In the genomic region with DNA sequence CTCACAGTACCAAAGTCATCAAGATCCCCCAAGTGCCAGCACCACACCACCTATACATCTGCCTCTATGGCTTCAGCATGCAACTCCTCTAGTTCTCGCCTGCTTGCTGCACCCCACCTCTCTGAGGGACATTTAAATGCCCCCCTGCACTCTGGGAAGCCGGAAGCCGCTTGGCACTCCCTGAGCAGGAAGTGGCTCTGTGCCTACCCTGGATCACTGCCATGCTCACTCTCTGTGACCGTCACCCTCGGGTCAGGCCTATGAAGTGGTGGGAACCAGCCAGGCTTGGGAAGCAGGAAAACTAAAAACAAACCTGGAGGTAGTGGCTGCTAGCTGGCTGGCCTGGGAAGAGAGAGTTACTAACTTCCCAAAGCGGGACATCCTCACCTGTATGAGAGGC, we compare ENCODE assay signal across 9 mouse cellular contexts.
DNase-seq lines count a peak whose midpoint lies in the region; ATAC-seq and TF ChIP-seq lines count a peak whose summit lies in the region.
"Had no signal": no experiment of that assay in that cellular context is flagged by ENCODE, and none has a peak within 500 bp of the region (broad histone marks: within the 10 kb centered on the region; RNA-seq: fewer than 3 reads in every experiment).

No protein-coding gene starts in this region.

- no peak overlapping the region for H3K4me2 ChIP-seq in limb, embryonic 13.5 days (replicated peaks)
- H3K4me2 ChIP-seq in kidney, embryonic 16.5 days (replicated peaks; ENCODE audit: low read depth, low read length) = no peak overlapping the region

- no peak for TF ChIP-seq POLR2A in small intestine, adult 2 months (IDR thresholded peaks at IDR 0.05; ENCODE audit: low read depth, low read length)

- ATAC-seq in limb, embryonic 13.5 days (ENCODE audit: low FRiP score, low read depth) = no peak
- peak; percentile 72 for ATAC-seq in kidney, embryonic 16.5 days (ENCODE audit: low FRiP score, low TSS enrichment)

- H3K27me3 ChIP-seq in limb, embryonic 13.5 days = no peaks in the 10 kb centered on the region
- H3K27me3 ChIP-seq in limb, embryonic 10.5 days (ENCODE audit: low read depth, poor library complexity, severe bottlenecking) = no peaks in the 10 kb centered on the region
- H3K27me3 ChIP-seq in kidney, embryonic 16.5 days (ENCODE audit: insufficient read depth, low read length) = no peaks in the 10 kb centered on the region
- H3K27me3 ChIP-seq in small intestine, adult 2 months (ENCODE audit: control insufficient read depth, insufficient read depth, low read length) = no peaks in the 10 kb centered on the region

- DNase-seq in cerebellum, adult 9-11 months = peak; percentile 67
- no peak for DNase-seq in cerebellum, adult 11 months
- DNase-seq in limb, embryonic 10.5 days (ENCODE audit: low spot score) = no peak
- DNase-seq in natural killer cell, adult 2 months (ENCODE audit: low spot score in 2 of 2) = no peak
- no peak for DNase-seq in MN1 (ENCODE audit: low spot score)

- H3K27ac ChIP-seq in limb, embryonic 13.5 days = peak overlapping the region; percentile 15; the same call in 1 of the 2 replicates
- H3K27ac ChIP-seq in limb, embryonic 10.5 days = no peak overlapping the region
- H3K27ac ChIP-seq in kidney, embryonic 16.5 days (ENCODE audit: low read length) = peak overlapping the region; percentile 94
- H3K27ac ChIP-seq in small intestine, adult 2 months (ENCODE audit: insufficient read depth, low read depth, low read length) = peak overlapping the region; percentile 30; the same call in 1 of the 2 replicates
- H3K27ac ChIP-seq: macrophage had no signal

- peaks cover 44% of the 10 kb centered on the region for H3K4me1 ChIP-seq in limb, embryonic 13.5 days
- H3K4me1 ChIP-seq in limb, embryonic 10.5 days = peaks cover 31% of the 10 kb centered on the region
- H3K4me1 ChIP-seq in kidney, embryonic 16.5 days (ENCODE audit: insufficient read depth, low read length) = peaks cover 67% of the 10 kb centered on the region
- peaks cover 41% of the 10 kb centered on the region for H3K4me1 ChIP-seq in small intestine, adult 2 months (ENCODE audit: control insufficient read depth, insufficient read depth, insufficient read length, low read length)

- WGBS in limb, embryonic 13.5 days = 80% methylated on average over 6 of the region's 6 CpGs
- WGBS in limb, embryonic 10.5 days = 92% methylated on average over 6 of the region's 6 CpGs
- 37% methylated on average over 6 of the region's 6 CpGs for WGBS in kidney, embryonic 16.5 days
- 22% methylated on average over 6 of the region's 6 CpGs for WGBS in small intestine, adult 2 months

- no peak overlapping the region for H3K9ac ChIP-seq in limb, embryonic 13.5 days
- H3K9ac ChIP-seq in kidney, embryonic 16.5 days (replicated peaks; ENCODE audit: low read length) = no peak overlapping the region

- no peak for TF ChIP-seq CTCF in small intestine, adult 2 months (IDR thresholded peaks at IDR 0.05; ENCODE audit: extremely low read depth, insufficient read length, insufficient replicate concordance, low read depth, low read length)

- no peak overlapping the region for H3K4me3 ChIP-seq in limb, embryonic 13.5 days
- H3K4me3 ChIP-seq in limb, embryonic 10.5 days = no peak overlapping the region
- no peak overlapping the region for H3K4me3 ChIP-seq in kidney, embryonic 16.5 days (ENCODE audit: low read length)
- H3K4me3 ChIP-seq in small intestine, adult 2 months (ENCODE audit: low read depth, low read length) = no peak overlapping the region

- no peaks in the 10 kb centered on the region for H3K9me3 ChIP-seq in limb, embryonic 13.5 days
- no peaks in the 10 kb centered on the region for H3K9me3 ChIP-seq in limb, embryonic 10.5 days (replicated peaks)
- no peaks in the 10 kb centered on the region for H3K9me3 ChIP-seq in kidney, embryonic 16.5 days (ENCODE audit: low read length)

- H3K36me3 ChIP-seq in limb, embryonic 13.5 days = no peaks in the 10 kb centered on the region
- H3K36me3 ChIP-seq in limb, embryonic 10.5 days = no peaks in the 10 kb centered on the region
- H3K36me3 ChIP-seq in kidney, embryonic 16.5 days (ENCODE audit: insufficient read depth, low read length) = no peaks in the 10 kb centered on the region
- H3K36me3 ChIP-seq in small intestine, adult 2 months (ENCODE audit: control insufficient read depth, insufficient read depth, low read length) = peaks cover 2% of the 10 kb centered on the region
